Mouse (Mus musculus) myocyte (in vitro differentiated cells): Measurements from ENCODE around the gene Vmn2r10.

Experiments used
- CEBPB ChIP-seq: IDR thresholded peaks from 2 replicates; pipeline ENCODE4 v1.6.1; 2011; ENCODE audit warnings: mild to moderate bottlenecking, moderate library complexity; ENCODE audit not compliant: poor library complexity, insufficient read depth, severe bottlenecking
- E2F4 ChIP-seq: IDR thresholded peaks from one replicate; pipeline ENCODE4 v1.6.1; 2011; ENCODE audit warnings: mild to moderate bottlenecking, control low read depth, moderate library complexity; ENCODE audit not compliant: insufficient read depth
- MAX ChIP-seq: IDR thresholded peaks from one replicate; pipeline ENCODE4 v1.6.1; 2011; ENCODE audit warnings: low read depth, mild to moderate bottlenecking, control low read depth
- MYOG ChIP-seq, 3 experiments: IDR thresholded peaks; one replicate each; pipeline ENCODE4 v1.6.1; 2011; ENCODE audit warnings: control low read depth in 2 of 3, low read depth in 2 of 3, mild to moderate bottlenecking in 2 of 3; ENCODE audit not compliant: insufficient read length in 2 of 3, control insufficient read depth in 1 of 3, insufficient read depth in 1 of 3
- POLR2A ChIP-seq: IDR thresholded peaks from one replicate; pipeline ENCODE4 v1.6.1; 2011; ENCODE audit warnings: low read depth, mild to moderate bottlenecking, control low read depth, moderate library complexity; ENCODE audit not compliant: insufficient read length
- POLR2AphosphoS2 ChIP-seq: IDR thresholded peaks from one replicate; pipeline ENCODE4 v1.6.1; 2011; ENCODE audit warnings: low read depth, control low read depth; ENCODE audit not compliant: insufficient read length
- TCF12 ChIP-seq: IDR thresholded peaks from one replicate; pipeline ENCODE4 v1.6.1; 2011; ENCODE audit warnings: mild to moderate bottlenecking, control low read depth; ENCODE audit not compliant: poor library complexity, insufficient read depth, severe bottlenecking
- USF1 ChIP-seq: IDR thresholded peaks from one replicate; pipeline ENCODE4 v1.6.1; 2011; ENCODE audit warnings: low read depth, mild to moderate bottlenecking, control low read depth, moderate library complexity

- no peak for TF ChIP-seq POLR2A
- no peak for TF ChIP-seq POLR2AphosphoS2
- no peak for TF ChIP-seq TCF12
- no peak for TF ChIP-seq MYOG (IDR thresholded peaks at IDR 0.05; ENCODE audit: control insufficient read depth in 1 of 3, insufficient read depth in 1 of 3, insufficient read length in 2 of 3, low read depth in 2 of 3)
- no peak for TF ChIP-seq CEBPB
- no peak for TF ChIP-seq MAX
- TF ChIP-seq USF1: no peak
- no peak for TF ChIP-seq E2F4
Observed at GRCm38 (mm10) chr5:108988924-108989323, 17.4 kb downstream of the Vmn2r10 start.
